Mouse (Mus musculus) testis, adult 2 months (tissue): ENCODE data around the gene Grifin.

Source experiments
- CTCF ChIP-seq: fragments of 200-500 bp; IDR thresholded peaks from 2 replicates; pipeline ENCODE4 v1.5.1; 2012; ENCODE audit warnings: low read depth, mild to moderate bottlenecking, inconsistent platforms, low read length, moderate library complexity; ENCODE audit not compliant: control insufficient read depth, insufficient read depth, insufficient replicate concordance
- POLR2A ChIP-seq: fragments of 200-500 bp; IDR thresholded peaks from 2 replicates; pipeline ENCODE4 v1.6.1; 2012; ENCODE audit warnings: low read depth, mild to moderate bottlenecking, inconsistent platforms, low read length, moderate library complexity; ENCODE audit not compliant: control insufficient read depth

GRCm38 (mm10) chr5:140583732-140584368, 19.0 kb upstream of the Grifin start:
- no peak for TF ChIP-seq POLR2A
- no peak for TF ChIP-seq CTCF
